Mouse (Mus musculus) CH12.LX (cell line): ENCODE results near the gene Slc7a8.

ENCODE experiments used
- CHD2 ChIP-seq: IDR thresholded peaks from 2 replicates; pipeline ENCODE4 v1.6.1; 2011; ENCODE audit warnings: low read length, improper control_type of control experiment
- CTCF ChIP-seq, 2 experiments: IDR thresholded peaks in 1 of 2; conservative IDR thresholded peaks in 1 of 2; 2 replicates each; pipeline ENCODE4 v1.5.1; 2011 to 2012; ENCODE audit warnings: low read depth in 2 of 2, low read length in 2 of 2, improper control_type of control experiment in 1 of 2, inconsistent platforms in 1 of 2, mild to moderate bottlenecking in 1 of 2, moderate library complexity in 1 of 2
- EP300 ChIP-seq: IDR thresholded peaks from 2 replicates; pipeline ENCODE4 v1.6.1; 2011; ENCODE audit warnings: low read length, improper control_type of control experiment
- ETS1 ChIP-seq: conservative IDR thresholded peaks from 2 replicates; pipeline ENCODE4 v1.6.1; 2012; ENCODE audit warnings: low read depth, mild to moderate bottlenecking, inconsistent platforms, low read length, improper control_type of control experiment, moderate library complexity
- GABPA ChIP-seq: IDR thresholded peaks from 2 replicates; pipeline ENCODE4 v1.6.1; 2012; ENCODE audit warnings: low read depth, low read length, improper control_type of control experiment, inconsistent platforms; ENCODE audit not compliant: insufficient replicate concordance
- NRF1 ChIP-seq: IDR thresholded peaks from 2 replicates; pipeline ENCODE4 v1.6.1; 2014; ENCODE audit warnings: low read depth, mild to moderate bottlenecking, inconsistent platforms, low read length, improper control_type of control experiment, moderate library complexity
- POLR2AphosphoS2 ChIP-seq: IDR thresholded peaks from 2 replicates; pipeline ENCODE4 v1.6.1; 2011; ENCODE audit warnings: low read depth, low read length, improper control_type of control experiment
- SIN3A ChIP-seq: IDR thresholded peaks from 2 replicates; pipeline ENCODE4 v1.6.1; 2012; ENCODE audit warnings: low read length, improper control_type of control experiment, inconsistent platforms
- UBTF ChIP-seq: IDR thresholded peaks from 2 replicates; pipeline ENCODE4 v1.6.1; 2012; ENCODE audit warnings: low read depth, mild to moderate bottlenecking, inconsistent platforms, low read length, improper control_type of control experiment, moderate library complexity
- ZKSCAN1 ChIP-seq: IDR thresholded peaks from 2 replicates; pipeline ENCODE4 v1.6.1; 2012; ENCODE audit warnings: low read depth, inconsistent platforms, low read length, improper control_type of control experiment, borderline replicate concordance
- ZMIZ1 ChIP-seq: IDR thresholded peaks from 2 replicates; pipeline ENCODE4 v1.6.1; 2012; ENCODE audit warnings: low read depth, mild to moderate bottlenecking, inconsistent platforms, low read length, improper control_type of control experiment

GRCm38 (mm10) chr14:54785898-54786297 is 4.2 kb upstream of the Slc7a8 start:
- TF ChIP-seq CTCF (conservative IDR thresholded peaks at IDR 0.05 in 1 of 2, IDR thresholded peaks at IDR 0.05 in 1 of 2; ENCODE audit: low read depth in 2 of 2, low read length in 2 of 2) (peak; percentile 78 to 84), ZMIZ1 (no peak), GABPA (no peak), ETS1 (no peak), NRF1 (no peak), UBTF (no peak), POLR2AphosphoS2 (no peak), ZKSCAN1 (no peak), SIN3A (no peak), EP300 (no peak), CHD2 (no peak)
